Mouse (Mus musculus) thymus, postnatal 4 days (tissue): ENCODE measurements around the gene Tbc1d7.

ENCODE experiments used
- DNase-seq: peaks from one replicate; pipeline ENCODE4 v3.0.0; 2021

Gene Tbc1d7

GRCm38 (mm10) chr13:43171020-43171710, at the start of gene Tbc1d7:
Gene Tbc1d7 (minus strand): TSS chr13:43171501.
- peak; percentile 100 for DNase-seq

DNA sequence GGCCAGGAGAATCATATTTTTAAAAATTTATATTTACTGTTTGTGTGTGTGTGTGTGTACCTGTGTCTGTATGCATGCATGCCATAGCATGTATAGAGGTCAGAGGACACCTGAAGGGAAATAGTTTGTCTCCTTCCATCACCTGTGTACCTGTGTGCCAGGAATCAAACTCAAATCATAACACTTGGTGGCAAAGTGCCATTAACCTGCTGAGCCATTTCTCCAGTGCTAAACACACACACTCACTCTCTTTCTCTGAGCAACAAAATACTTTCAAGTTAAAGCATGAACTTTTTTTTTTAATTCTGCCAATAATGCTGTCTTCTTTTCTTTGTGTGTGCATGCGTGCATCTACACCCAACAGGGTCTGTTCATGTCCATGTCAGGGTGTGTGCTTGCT, 49.3 kb upstream of the Tbc1d7 start:
- DNase-seq = no peak

- no peak for DNase-seq
Measured at GRCm38 (mm10) chr13:43218764-43219163, 47.5 kb upstream of the Tbc1d7 start.

DNA sequence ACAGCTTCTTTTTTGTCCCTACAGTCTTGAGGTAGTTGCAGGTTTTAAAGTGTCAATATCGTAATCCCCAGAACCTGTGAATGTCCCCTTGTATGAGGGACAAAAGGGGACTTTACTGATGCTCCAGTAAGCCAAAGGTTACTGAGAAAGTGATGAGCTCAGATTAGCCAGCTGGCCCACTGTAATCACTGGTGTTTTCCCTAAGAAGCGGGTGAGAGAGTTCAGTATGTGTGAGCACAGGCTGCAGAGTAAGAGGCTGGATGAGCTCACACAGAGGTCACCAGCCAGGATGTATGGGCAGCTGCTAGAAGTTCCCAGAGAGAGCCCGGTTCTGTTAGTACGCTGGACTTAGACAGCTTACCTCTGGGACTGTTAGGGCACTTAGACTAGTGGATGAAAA, 47.0 kb upstream of the Tbc1d7 start:
- no peak for DNase-seq

DNA sequence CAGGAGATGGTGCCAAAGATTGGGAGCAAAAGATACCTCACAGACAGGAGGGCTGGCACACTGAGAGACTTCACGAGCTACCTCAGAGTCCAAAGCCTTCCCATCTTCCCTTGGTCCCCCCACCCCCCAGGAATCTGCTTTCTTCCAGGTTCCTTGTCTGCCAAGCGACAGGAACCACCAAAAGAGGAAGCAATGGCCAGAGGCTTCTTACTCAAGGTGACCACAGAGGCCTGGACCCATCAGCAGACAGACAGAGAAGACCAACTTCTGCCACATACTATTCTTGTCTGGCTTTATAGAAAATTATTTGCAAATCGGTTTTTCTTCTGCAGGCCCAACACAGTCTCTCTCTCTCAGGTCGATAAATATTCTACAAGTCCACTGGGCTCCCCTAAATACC, 46.4 kb upstream of the Tbc1d7 start:
- no peak for DNase-seq

GRCm38 (mm10) chr13:43217059-43217458, 45.8 kb upstream of the Tbc1d7 start:
- no peak for DNase-seq

DNA sequence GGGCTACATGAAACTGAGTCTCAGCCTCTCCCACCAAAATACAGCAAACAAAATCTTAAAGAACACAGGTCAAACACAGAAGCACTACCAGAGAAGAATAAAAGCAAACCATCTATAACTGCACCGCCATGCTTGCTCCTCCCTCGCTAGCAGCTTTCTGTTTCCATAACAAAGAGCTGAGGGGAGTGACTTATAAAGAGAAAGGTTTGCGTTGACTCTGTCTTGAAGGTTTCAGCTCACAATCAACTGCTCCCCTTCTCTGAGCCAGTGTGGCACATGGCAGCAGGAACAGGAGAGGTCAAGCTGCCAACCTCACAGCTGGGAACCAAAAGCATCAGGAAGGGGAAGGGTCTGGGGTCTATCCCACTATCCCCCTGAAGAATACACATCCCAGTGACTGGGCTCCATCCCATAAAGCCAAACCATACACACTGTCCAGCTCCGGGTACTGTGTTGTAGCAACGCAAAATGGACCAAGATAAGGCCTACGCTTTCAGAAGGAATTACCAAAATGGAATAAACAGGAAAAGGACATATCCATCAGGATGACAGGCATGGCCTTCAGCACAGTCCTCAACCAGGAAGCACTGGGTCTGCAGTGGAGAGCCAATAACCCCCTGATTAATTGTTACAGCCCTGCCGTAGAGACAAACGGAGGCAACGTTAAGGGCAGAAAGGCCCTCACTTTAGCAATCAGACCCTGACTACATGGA, 44.8 kb upstream of the Tbc1d7 start:
- DNase-seq = no peak

- peak; percentile 78 for DNase-seq
Measured at GRCm38 (mm10) chr13:43215144-43215993, 44.1 kb upstream of the Tbc1d7 start.

DNA sequence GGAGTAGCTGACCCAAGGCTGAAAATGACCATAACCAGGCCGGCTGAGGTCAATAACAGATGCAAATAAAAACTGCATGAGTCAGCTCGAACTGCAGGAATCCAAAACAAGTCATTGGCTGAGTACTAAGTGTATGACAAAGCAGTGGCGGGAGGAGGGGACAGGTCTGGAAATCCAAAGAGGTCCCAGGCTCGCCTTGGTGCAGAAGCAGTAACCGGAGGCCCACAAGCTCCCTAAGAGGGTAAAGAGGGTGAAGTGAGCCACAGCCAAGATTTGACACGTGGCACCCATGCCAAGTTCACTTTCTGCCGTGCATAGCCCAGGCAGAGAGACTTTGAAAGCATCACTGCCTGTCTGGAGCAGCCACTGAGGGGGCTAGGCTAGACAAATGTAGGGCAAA, 41.0 kb upstream of the Tbc1d7 start:
- no peak for DNase-seq

DNA sequence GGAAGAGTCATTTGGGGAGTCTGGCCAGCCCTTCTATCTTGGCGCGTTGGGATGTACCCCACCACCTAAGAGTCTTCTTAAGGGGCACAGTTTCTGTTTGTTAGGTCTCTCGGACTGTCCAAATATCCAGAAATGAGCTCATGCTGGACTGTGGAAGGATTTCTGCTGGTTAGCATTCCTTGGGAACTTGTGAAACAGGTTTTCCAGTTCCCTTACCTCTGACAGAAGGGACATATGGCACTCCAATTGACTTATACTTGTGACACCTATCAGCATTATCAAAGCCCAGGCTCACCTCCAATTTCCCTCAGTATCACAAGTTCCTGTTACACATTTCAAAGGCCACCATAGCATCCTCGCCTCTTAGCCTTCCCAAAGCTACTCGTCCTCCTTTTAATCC, 39.7 kb upstream of the Tbc1d7 start:
- DNase-seq = no peak

DNA sequence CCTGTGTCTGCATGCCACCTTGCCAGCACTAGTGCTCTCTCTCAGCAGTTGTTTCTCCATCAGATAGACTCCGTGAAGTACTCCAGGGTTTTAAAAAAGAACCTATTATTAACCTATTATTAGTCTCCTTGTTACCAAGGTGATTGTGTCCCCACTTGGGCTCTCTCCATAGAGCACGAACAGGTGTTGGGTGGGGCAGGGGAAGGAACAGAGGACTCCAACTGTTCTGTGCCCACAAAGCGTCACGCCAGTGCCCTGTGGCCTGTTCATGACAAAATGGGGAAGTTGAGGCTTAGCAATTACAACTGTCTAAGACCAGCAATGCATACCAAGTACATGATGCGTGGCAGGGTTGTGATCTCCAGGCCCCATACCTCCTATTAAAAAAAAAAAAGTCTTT, 38.3 kb upstream of the Tbc1d7 start:
- no peak for DNase-seq

DNA sequence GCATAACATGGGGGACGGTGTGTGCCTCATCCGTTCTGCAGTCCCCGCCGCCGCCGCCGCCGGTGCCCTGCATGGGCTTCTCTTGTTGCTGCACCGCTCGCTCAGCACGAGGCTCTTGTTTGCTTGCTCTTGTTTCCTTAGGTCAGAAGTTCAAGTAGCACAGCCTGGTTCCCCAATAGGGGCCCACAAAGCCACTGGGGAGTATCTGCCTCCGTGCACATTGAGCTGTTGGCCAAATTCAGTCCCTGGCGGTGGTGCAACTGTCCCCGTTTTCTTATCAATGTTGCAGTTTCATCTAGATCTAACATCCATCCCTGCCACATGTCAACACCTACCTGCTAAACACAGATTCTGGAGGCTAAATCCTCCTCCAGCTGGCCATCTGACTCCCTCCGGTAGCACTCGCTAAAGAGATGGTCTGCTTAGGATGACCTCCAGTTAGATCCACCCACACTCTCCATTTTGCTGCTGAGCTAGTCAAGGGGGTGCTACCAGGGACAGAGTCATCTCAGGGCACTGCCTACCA, 37.7 kb upstream of the Tbc1d7 start:
- peak; percentile 69 for DNase-seq

- DNase-seq = no peak
Measured at GRCm38 (mm10) chr13:43206118-43206683, 34.9 kb upstream of the Tbc1d7 start.

DNA sequence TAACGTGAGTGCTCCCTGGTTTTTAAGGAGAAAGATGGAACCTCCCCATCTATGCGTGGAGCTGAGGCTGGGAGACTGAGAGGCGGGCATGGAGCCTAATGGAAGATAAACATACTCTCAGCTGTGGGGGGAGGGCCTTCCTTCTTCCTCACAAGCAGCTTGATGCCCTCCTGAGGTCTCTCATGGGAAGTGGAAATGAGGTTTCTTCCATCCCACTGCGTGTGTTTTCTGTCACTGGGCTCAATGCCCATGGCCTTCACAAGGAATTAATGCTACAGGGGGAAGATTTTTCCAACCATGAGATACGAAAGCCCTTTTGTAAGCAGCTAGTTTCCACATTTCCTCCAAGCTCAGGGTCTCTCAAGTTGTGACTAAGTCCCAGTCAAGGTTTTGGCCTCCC, 32.3 kb upstream of the Tbc1d7 start:
- no peak for DNase-seq

DNA sequence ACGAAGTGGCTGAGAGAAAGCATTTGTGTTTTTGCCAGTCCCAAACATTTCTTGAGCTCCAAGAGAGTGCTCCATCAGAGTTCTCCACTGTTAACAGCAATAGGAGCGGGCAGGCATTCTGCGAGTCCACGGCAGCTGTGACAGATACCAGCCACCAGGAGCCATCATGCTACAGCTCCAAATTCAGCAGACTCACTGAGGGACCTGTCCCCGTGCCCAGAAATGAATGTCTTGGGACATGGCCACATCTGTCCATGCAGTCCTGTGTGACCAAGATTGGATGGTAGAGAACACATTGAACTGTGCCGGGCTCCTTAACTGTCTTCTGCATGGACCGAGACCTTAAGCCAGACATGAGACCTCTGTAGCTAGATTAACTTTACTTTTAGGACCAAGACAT, 31.9 kb upstream of the Tbc1d7 start:
- no peak for DNase-seq

GRCm38 (mm10) chr13:43202351-43202750, 31.1 kb upstream of the Tbc1d7 start:
- DNase-seq = no peak

GRCm38 (mm10) chr13:43201033-43201432, 29.7 kb upstream of the Tbc1d7 start:
- DNase-seq = peak; percentile 71

GRCm38 (mm10) chr13:43200473-43200872, 29.2 kb upstream of the Tbc1d7 start:
- DNase-seq = no peak

- DNase-seq = peak; percentile 79
Measured at GRCm38 (mm10) chr13:43199749-43200148, 28.4 kb upstream of the Tbc1d7 start.

DNA sequence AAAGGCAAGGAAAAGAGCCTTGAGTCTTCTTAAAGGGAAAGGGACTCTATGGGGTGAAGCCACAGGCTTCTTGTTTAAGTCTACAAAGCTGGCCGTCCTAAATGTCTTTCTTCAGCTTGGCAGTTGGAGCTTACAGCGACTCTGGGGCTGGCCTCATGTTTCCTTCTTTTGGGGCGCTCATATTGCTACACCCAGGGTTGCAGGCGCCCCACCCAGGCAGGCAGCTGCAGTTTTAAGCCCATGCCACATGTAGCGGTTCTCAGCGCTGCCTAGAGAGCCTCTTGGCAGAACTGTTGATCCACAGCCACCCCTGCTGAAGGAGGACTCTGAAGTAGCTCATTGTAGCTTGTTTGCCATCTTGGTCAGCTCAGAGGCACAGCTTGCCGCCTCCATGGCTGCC, 28.0 kb upstream of the Tbc1d7 start:
- DNase-seq = no peak

- DNase-seq = peak; percentile 53
Measured at GRCm38 (mm10) chr13:43197187-43197586, 25.9 kb upstream of the Tbc1d7 start.

- no peak for DNase-seq
Measured at GRCm38 (mm10) chr13:43196000-43196399, 24.7 kb upstream of the Tbc1d7 start.

DNA sequence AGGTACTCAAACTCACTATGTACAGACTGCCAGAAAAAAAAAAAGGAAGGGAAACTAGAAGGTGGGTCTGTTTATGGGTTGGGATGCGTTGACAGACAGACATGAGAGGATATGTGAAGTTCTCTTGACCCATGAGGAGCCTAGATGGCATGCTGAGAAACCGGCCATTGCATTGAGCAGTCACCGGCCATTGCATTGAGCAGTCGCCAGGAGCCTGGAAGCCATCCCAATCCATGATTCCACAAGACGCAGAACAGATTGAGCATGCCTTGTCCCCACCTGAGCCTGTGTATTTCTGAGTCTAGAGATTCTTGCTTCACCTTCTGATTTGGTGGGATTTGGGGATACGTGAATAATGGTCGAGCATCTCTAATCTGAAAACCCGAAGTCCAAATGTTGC, 22.6 kb upstream of the Tbc1d7 start:
- no peak for DNase-seq
